Mouse (Mus musculus) cerebellum, adult 2 months (tissue): ENCODE results near the gene Rere.

Experiments used
- CTCF ChIP-seq: fragments of 200-500 bp; IDR thresholded peaks from 2 replicates; pipeline ENCODE4 v1.5.1; 2011; ENCODE audit warnings: low read depth, mild to moderate bottlenecking, control low read depth, low read length, moderate library complexity, borderline replicate concordance; ENCODE audit not compliant: insufficient read depth
- POLR2A ChIP-seq: fragments of 200-500 bp; IDR thresholded peaks from 2 replicates; pipeline ENCODE4 v1.6.1; 2011; ENCODE audit warnings: low read length, control low read depth, borderline replicate concordance; ENCODE audit not compliant: insufficient read depth

DNA sequence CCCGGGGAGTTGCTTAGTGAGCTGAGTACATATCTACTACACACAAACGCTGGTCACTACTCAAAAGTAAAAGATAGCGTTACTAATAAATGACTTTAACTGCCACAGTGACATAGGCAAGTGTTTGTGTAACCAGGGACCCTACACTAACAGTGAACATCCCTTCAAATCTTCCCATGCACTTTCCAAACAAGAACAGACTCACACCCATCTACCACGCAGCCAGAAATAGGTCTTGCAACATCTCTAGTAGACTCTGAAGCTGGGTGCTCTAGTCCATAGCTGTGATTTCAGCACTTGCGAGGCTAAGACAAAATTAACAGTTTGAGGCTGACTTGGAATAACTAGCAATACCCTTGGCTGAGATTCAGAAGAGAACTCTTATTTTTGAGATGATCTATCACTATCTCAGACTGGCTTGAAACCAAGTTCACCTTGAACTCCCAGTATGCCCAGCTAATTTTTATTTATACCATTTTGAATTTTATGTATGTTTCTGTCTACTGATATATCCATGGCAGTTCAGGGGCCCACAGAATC, 31.6 kb upstream of the Rere start:
- no peak for TF ChIP-seq CTCF
- TF ChIP-seq POLR2A: no peak
